Mouse (Mus musculus) megakaryocyte, embryonic 14.5 days (primary cell): ENCODE results near the gene Hoxc5.

Experiments used
- FLI1 ChIP-seq: IDR thresholded peaks from 2 replicates; pipeline ENCODE4 v1.6.1; 2012; ENCODE audit warnings: low read length, inconsistent platforms, mixed read lengths
- GATA1 ChIP-seq: IDR thresholded peaks from 3 replicates; pipeline ENCODE4 v1.6.1; 2012; ENCODE audit warnings: mixed read lengths, low read length, inconsistent platforms, borderline replicate concordance

DNA sequence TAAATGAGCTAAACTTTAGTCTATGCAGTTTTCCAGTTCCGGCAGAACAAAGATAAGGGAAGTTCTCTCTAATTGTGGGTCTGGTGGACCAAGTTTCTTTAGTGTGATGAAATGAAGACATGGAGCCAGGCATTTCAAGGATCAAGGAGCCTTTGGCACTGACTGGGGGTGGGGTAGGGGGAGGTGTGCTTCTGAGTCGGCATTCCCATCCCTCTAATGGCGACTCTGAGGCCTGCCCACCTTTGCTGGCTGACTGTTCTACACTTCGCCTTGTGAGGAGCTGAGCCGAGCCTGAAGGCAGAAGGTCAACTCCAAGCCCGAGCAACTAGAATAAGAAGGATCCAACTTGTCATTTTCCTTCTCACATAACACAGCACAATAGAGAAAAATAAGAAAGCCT, 5.5 kb upstream of the Hoxc5 start:
- TF ChIP-seq GATA1 (no peak), FLI1 (no peak)
